Mouse (Mus musculus): ENCODE measurements around the gene Otud7b.

- TF ChIP-seq CTCF (IDR thresholded peaks at IDR 0.05; ENCODE audit: low read depth, low read length) (no peak), EP300 (IDR thresholded peaks at IDR 0.05; ENCODE audit: insufficient read depth, low read depth, low read length) (no peak)
These were observed 13.2 kb upstream of the Otud7b start for GRCm38 (mm10) chr3:96091146-96091545.
